Mouse (Mus musculus): Measurements from ENCODE around the gene Hist1h2ai. TPM values are rescaled to one million over a fixed set of nuclear protein-coding genes. Genes with fewer than 3 reads are reported as not detected.

Gene Hist1h2ai
- 48.8 TPM for total RNA-seq (2023)

DNA sequence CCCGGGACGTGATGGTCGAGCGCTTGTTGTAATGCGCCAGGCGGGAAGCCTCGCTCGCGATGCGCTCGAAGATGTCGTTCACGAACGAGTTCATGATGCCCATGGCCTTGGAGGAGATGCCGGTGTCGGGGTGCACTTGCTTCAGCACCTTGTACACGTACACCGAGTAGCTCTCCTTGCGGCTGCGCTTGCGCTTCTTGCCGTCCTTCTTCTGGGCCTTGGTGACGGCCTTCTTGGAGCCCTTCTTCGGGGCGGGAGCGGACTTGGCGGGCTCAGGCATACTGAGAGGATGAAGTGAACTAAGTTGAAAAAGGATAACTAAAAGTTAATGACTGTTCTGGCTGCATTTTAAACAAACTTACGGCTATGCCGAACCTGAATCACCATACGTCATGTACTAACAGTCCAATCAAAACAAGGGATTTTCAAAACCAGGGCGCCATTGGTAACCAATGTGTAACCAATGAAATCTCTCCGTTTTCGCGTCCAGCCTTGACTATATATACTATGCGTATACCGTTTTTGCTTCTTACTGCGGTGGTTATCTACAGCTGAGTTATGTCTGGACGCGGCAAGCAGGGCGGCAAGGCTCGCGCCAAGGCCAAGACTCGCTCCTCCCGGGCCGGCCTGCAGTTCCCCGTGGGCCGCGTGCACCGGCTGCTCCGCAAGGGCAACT lies at the start of gene Hist1h2ai, which contains the start of gene Hist1h2bl:
Gene Hist1h2ai (plus strand): TSS at position 559 of the 676 bp plus-strand sequence.
Gene Hist1h2bl (minus strand): TSS at position 280 of the 676 bp plus-strand sequence.

DNA sequence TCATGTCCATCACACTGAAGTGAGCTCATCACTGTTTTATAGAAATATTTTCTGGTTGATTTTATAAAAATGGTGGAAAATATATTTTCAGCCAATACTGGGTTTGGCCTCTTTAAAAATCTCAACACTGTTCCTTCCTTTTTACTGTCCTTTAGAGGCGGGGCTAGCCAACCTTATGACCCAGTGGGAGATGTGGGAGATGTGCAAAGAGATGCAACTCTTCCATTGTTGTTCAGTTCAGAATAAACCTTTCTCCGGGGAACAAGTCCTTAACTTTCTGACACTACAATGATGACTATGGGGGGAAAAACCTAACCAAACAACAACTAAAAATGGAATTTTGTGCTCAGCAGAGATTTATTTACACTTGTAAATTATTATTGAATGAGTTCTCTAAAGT lies 38.9 kb upstream of the Hist1h2ai start, which contains the start of gene Olfr1360:
Gene Olfr1360 (minus strand): TSS at position 101 of the 400 bp plus-strand sequence.

DNA sequence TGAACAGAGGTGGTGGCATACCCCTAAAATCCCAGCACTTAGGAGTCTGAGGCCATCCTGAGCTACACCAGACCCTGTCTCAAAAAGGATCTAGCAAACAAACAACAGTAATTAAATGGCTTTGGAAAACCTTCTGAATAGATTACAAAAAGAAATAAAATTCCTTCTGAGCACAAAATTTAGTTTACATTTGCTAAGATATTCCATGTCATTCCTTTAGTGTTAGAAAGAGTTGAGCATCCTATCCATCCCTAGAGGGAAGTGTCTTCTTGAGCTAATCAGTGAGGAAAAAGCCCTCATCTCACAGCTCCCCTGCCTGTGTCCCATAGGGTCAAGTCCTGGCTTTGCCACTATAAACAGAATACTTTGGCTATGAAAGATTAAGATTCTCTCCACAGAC lies 18.4 kb upstream of the Hist1h2ai start, which contains the start of gene Olfr1359:
Gene Olfr1359 (plus strand): TSS at position 301 of the 400 bp plus-strand sequence.

DNA sequence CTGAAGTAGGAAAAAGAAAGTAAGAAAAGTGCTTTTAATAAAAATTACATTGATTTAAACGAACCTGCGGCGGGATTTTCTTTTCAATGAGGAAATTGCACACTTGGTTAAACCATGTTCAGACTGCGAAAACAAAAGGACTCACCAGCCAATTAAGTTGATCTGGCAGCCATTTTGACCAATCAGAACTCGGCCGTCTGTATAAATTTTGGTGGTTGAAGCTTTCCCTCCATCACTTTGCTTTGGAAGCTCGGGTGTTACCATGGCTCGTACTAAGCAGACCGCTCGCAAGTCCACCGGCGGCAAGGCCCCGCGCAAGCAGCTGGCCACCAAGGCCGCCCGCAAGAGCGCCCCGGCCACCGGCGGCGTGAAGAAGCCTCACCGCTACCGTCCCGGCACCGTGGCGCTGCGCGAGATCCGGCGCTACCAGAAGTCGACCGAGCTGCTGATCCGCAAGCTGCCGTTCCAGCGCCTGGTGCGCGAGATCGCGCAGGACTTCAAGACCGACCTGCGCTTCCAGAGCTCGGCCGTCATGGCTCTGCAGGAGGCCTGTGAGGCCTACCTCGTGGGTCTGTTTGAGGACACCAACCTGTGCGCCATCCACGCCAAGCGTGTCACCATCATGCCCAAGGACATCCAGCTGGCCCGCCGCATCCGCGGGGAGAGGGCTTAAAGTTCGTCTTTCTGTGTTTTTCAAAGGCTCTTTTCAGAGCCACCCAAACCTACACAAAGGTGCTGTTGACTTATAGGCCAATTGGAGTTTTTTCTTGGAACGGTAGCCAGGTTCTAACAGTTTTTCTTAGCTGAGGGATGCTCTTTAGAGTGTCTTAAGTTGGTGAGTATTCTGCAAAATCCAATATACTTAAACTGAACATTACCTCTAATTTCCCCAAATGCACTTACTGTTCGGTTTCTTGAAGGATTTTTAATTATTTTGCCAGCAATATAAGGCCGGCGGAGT lies 1.5 kb downstream of the Hist1h2ai start, which contains the start of gene Hist1h3h:
Gene Hist1h3h (plus strand): TSS at position 263 of the 961 bp plus-strand sequence.

DNA sequence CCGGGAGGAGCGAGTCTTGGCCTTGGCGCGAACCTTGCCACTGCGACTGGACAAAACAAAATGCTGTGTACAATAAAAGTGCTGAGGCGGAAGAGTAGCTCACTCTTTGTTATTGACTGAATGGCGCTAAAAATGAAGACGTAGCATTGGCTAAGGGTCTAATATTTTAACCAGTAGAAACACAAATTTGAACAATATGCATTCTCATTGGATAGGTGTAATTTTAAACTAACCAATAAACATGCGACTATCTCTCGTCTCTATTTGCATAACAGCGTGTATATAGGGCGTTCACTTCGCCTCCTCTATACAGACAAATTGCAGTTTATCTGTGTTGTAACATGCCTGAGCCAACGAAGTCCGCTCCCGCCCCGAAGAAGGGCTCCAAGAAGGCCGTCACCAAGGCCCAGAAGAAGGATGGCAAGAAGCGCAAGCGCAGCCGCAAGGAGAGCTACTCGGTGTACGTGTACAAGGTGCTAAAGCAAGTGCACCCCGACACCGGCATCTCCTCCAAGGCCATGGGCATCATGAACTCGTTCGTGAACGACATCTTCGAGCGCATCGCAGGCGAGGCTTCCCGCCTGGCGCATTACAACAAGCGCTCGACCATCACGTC lies 5.6 kb downstream of the Hist1h2ai start, which contains the start of gene Hist1h2bm:
Gene Hist1h2bm (plus strand): TSS at position 288 of the 616 bp plus-strand sequence.

DNA sequence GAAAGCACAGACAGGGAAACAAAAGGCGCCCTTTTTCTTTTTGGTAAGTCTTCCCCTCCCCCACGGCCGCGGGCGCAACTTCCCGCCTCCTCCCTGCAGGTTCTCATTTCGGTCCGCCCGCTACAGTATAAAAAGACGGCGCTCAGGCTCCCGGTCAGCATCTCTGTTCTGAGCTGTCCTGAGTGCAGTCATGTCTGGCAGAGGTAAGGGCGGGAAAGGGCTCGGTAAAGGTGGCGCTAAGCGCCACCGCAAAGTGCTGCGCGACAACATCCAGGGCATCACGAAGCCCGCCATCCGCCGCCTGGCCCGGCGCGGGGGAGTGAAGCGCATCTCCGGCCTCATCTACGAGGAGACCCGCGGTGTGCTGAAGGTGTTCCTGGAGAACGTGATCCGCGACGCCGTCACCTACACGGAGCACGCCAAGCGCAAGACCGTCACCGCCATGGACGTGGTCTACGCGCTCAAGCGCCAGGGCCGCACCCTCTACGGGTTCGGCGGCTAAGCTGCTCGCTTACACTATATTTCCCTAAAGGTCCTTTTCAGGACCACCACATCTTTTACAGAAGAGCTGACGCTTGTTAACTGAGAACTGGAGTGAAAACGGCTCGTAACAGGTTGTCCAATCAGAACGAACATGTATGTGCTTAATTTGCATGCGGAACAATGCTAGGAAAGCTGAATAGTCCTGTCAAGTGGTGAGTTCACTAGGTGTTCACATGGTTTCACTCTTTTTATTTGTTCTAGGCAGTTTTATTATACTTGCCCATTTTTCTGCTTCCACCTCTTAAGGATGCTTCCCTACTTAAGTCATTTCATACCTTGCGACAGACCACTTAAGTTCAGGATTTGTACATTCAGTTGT lies 18.9 kb downstream of the Hist1h2ai start, which contains the start of gene Hist1h4j:
Gene Hist1h4j (plus strand): TSS at position 159 of the 862 bp plus-strand sequence.

DNA sequence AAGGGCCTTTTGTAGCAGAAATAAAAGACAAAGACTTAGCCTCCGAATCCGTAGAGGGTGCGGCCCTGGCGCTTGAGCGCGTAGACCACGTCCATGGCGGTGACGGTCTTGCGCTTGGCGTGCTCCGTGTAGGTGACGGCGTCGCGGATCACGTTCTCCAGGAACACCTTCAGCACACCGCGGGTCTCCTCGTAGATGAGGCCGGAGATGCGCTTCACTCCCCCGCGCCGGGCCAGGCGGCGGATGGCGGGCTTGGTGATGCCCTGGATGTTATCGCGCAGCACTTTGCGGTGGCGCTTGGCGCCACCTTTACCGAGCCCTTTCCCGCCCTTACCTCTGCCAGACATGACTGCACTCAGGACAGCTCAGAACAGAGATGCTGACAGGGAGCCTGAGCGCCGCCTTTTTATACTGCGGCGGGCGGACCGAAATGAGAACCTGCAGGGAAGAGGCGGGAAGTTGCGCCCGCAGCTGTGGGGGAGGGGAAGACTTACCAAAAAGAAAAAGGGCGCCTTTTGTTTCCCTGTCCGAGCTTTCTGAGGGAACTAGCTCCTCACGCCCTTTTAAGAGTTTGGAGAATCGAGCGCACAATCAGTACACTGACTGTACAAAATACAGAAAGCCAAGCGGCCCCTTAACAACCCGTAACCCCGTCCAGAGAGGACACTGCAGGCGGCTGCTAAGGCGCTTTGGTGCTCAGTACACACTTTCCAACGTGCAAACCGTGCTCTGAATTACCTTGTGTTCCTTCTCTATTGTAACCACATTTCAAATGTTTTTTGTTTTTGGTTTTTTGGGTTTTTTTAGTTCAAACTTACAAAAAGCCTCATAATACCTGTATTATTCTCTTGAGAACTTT lies 34.2 kb downstream of the Hist1h2ai start, which contains the start of gene Hist1h4k:
Gene Hist1h4k (minus strand): TSS at position 347 of the 859 bp plus-strand sequence.

DNA sequence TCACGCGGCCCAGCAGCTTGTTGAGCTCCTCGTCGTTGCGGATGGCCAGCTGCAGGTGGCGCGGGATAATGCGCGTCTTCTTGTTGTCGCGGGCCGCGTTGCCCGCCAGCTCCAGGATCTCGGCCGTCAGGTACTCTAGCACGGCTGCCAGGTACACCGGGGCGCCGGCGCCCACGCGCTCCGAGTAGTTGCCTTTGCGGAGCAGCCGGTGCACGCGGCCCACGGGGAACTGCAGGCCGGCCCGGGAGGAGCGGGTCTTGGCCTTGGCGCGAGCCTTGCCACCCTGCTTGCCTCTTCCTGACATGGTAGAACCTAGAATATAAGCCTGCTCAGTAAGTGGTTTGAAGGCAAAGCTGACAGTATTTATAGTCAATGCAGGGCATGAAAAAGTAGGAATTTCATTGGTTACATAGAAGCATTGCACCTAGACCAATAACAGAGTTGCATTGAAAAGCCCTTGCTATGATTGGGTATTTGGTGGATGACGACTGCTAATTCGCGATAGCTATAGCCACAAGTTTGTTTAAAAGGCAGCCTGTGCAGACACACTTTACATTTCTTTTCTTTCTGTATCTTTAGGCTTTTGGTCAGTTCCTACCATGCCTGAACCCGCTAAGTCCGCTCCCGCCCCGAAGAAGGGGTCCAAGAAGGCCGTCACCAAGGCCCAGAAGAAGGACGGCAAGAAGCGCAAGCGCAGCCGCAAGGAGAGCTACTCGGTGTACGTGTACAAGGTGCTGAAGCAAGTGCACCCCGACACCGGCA lies 37.5 kb downstream of the Hist1h2ai start, which contains the start of the genes Hist1h2ak and Hist1h2bn:
Gene Hist1h2ak (minus strand): TSS at position 304 of the 762 bp plus-strand sequence.
Gene Hist1h2bn (plus strand): TSS at position 600 of the 762 bp plus-strand sequence.

Other genes with a start within 250 kb of the Hist1h2ai start
- not detected for gene Nkapl, start 247.9 kb upstream of the Hist1h2ai start, total RNA-seq (2023)
- gene Zkscan4, start 237.5 kb upstream of the Hist1h2ai start, total RNA-seq (2023) = not detected
- gene Gm10065, start 237.0 kb upstream of the Hist1h2ai start, total RNA-seq (2023) = not detected
- 5.1 TPM for gene AK157302, start 221.2 kb upstream of the Hist1h2ai start, total RNA-seq (2023)
- 17.7 TPM for gene Gm11273, start 215.0 kb upstream of the Hist1h2ai start, total RNA-seq (2023)
- 9.6 TPM for gene Zkscan8, start 185.3 kb upstream of the Hist1h2ai start, total RNA-seq (2023)
- gene Olfr1366, start 173.6 kb upstream of the Hist1h2ai start, total RNA-seq (2023) = not detected
- gene Olfr1535, start 156.5 kb upstream of the Hist1h2ai start, total RNA-seq (2023) = not detected
- not detected for gene Olfr1364, start 134.7 kb upstream of the Hist1h2ai start, total RNA-seq (2023)
- gene Olfr1362, start 102.4 kb upstream of the Hist1h2ai start, total RNA-seq (2023) = not detected
- gene Olfr11, start 73.9 kb upstream of the Hist1h2ai start, total RNA-seq (2023) = not detected
- gene Olfr1361, start 53.0 kb upstream of the Hist1h2ai start, total RNA-seq (2023) = not detected
- gene Olfr1360, start 39.0 kb upstream of the Hist1h2ai start, total RNA-seq (2023) = not detected
- gene Olfr1359, start 18.3 kb upstream of the Hist1h2ai start, total RNA-seq (2023) = not detected
- 28.4 TPM for gene Hist1h2bl, start 279 bp upstream of the Hist1h2ai start, total RNA-seq (2023)
- 99.8 TPM for gene Hist1h3h, start 1.2 kb downstream of the Hist1h2ai start, total RNA-seq (2023)
- gene Hist1h2bm, start 5.6 kb downstream of the Hist1h2ai start, total RNA-seq (2023) = 6.3 TPM
- 11.9 TPM for gene Hist1h4j, start 18.6 kb downstream of the Hist1h2ai start, total RNA-seq (2023)
- gene Hist1h4k, start 34.1 kb downstream of the Hist1h2ai start, total RNA-seq (2023) = 339 TPM
- 38.7 TPM for gene Hist1h2ak, start 37.4 kb downstream of the Hist1h2ai start, total RNA-seq (2023)
- gene Hist1h2bn, start 37.7 kb downstream of the Hist1h2ai start, total RNA-seq (2023) = 75.5 TPM
- gene Hist1h1b, start 64.2 kb downstream of the Hist1h2ai start, total RNA-seq (2023) = 9.5 TPM
- 110 TPM for gene Hist1h3i, start 66.9 kb downstream of the Hist1h2ai start, total RNA-seq (2023)
- gene Hist1h2an, start 70.8 kb downstream of the Hist1h2ai start, total RNA-seq (2023) = 5.2 TPM
- 22.1 TPM for gene Hist1h2bp, start 71.0 kb downstream of the Hist1h2ai start, total RNA-seq (2023)
- gene Hist1h2bq, start 93.8 kb downstream of the Hist1h2ai start, total RNA-seq (2023) = 49.3 TPM
- gene Hist1h2ao, start 94.0 kb downstream of the Hist1h2ai start, total RNA-seq (2023) = 110 TPM
- gene Hist1h4m, start 95.3 kb downstream of the Hist1h2ai start, total RNA-seq (2023) = 248 TPM
- 35.4 TPM for gene Hist1h4n, start 115.8 kb downstream of the Hist1h2ai start, total RNA-seq (2023)
- gene Hist1h2ap, start 117.1 kb downstream of the Hist1h2ai start, total RNA-seq (2023) = 30.3 TPM
- 48.4 TPM for gene Hist1h2br, start 117.3 kb downstream of the Hist1h2ai start, total RNA-seq (2023)
- gene Zfp184, start 228.7 kb downstream of the Hist1h2ai start, total RNA-seq (2023) = 0.71 TPM

Measured in CD4-positive naive resting alpha-beta T cell, adult 57 days (primary cell).